Mouse (Mus musculus) heart, embryonic 16.5 days (tissue): ENCODE measurements around the gene Hpn. TPM values are rescaled to one million over a fixed set of nuclear protein-coding genes. Genes with fewer than 3 reads are reported as not detected.

ENCODE experiments used
- ATAC-seq: fragments of 200-750 bp; cut with Nextera tagmentation; replicated peaks from 2 replicates; pipeline ENCODE4 v1.8.0; 2017; ENCODE audit warnings: moderate number of reproducible peaks; ENCODE audit not compliant: insufficient read depth, low FRiP score; ENCODE audit errors: extremely low read depth
- H3K27ac ChIP-seq: fragments of 300-500 bp; sonication (generic); 2 replicates; pipeline ENCODE4 v1.5.1; 2014; ENCODE audit warnings: mild to moderate bottlenecking, low read length, control low read depth, moderate library complexity
- H3K27me3 ChIP-seq: fragments of 300-500 bp; sonication (generic); 2 replicates; pipeline ENCODE4 v1.6.1; 2014; ENCODE audit warnings: low read length, mixed read lengths; ENCODE audit not compliant: control insufficient read depth, insufficient read depth
- H3K36me3 ChIP-seq: fragments of 300-500 bp; sonication (generic); 2 replicates; pipeline ENCODE4 v1.6.1; 2014; ENCODE audit not compliant: control insufficient read depth, insufficient read depth
- H3K4me1 ChIP-seq: fragments of 300-500 bp; sonication (generic); 2 replicates; pipeline ENCODE4 v1.6.1; 2014; ENCODE audit warnings: low read length, mixed read lengths; ENCODE audit not compliant: control insufficient read depth, insufficient read depth
- H3K4me2 ChIP-seq: fragments of 300-500 bp; sonication (generic); 2 replicates; pipeline ENCODE4 v1.6.1; 2014; ENCODE audit warnings: low read depth, mild to moderate bottlenecking, control low read depth, low read length
- H3K4me3 ChIP-seq: fragments of 300-500 bp; sonication (generic); 2 replicates; pipeline ENCODE4 v1.5.1; 2014; ENCODE audit warnings: mild to moderate bottlenecking, control low read depth, low read length
- H3K9ac ChIP-seq: fragments of 300-500 bp; sonication (generic); 2 replicates; pipeline ENCODE4 v1.6.1; 2014; ENCODE audit warnings: low read length, control low read depth
- H3K9me3 ChIP-seq: fragments of 300-500 bp; sonication (generic); replicated peaks from 2 replicates; pipeline ENCODE4 v1.6.1; 2016; ENCODE audit warnings: low read length; ENCODE audit not compliant: control insufficient read depth
- WGBS: fragments of 180-500 bp; shearing (Covaris S2); extraction: QIAGEN DNeasy Blood & Tissue Kit; methylation state at CpG from one replicate; pipeline ENCODE4 v1.1.7; 2014; 5-methylcytosine and 5-hydroxymethylcytosine counted together
- polyA plus RNA-seq: library from polyadenylated mRNA; unstranded; fragments of >200 nt; fragmentation: Nextera tagmentation; extraction: Ambion mirVana; gene quantifications from 2 replicates; pipeline ENCODE4 v1.2.1, GENCODE M21; 2015

The Hpn gene
- polyA plus RNA-seq, 1 experiment from 2014 or later, result 2.6 TPM

GRCm38 (mm10) chr7:31148086-31148485 is 33.0 kb upstream of the Hpn start:
- Histone ChIP-seq H3K4me3 (no peak overlapping the region), H3K27ac (peak overlapping the region; percentile 63; the same call in 1 of the 2 replicates), H3K36me3 (peaks cover 7% of the 10 kb centered on the region), H3K9me3 (no peaks in the 10 kb centered on the region), H3K9ac (peak overlapping the region; percentile 51; the same call in 1 of the 2 replicates), H3K27me3 (no peaks in the 10 kb centered on the region), H3K4me2 (peak overlapping the region; percentile 71; the same call in 1 of the 2 replicates), H3K4me1 (peaks cover 32% of the 10 kb centered on the region)
- WGBS, result 76% methylated on average over 3 of the region's 3 CpGs
- no peak for ATAC-seq

- H3K36me3 ChIP-seq, result peaks cover 29% of the 10 kb centered on the region
- no peaks in the 10 kb centered on the region for H3K27me3 ChIP-seq
- peaks cover 25% of the 10 kb centered on the region for H3K4me1 ChIP-seq
- H3K4me2 ChIP-seq, result no peak overlapping the region
- no peak for ATAC-seq
- H3K9ac ChIP-seq, result no peak overlapping the region
- no peaks in the 10 kb centered on the region for H3K9me3 ChIP-seq
- no peak overlapping the region for H3K4me3 ChIP-seq
- WGBS, result 44% methylated on average over 12 of the region's 12 CpGs
- no peak overlapping the region for H3K27ac ChIP-seq
Observed at GRCm38 (mm10) chr7:31145596-31146160, 30.6 kb upstream of the Hpn start.

GRCm38 (mm10) chr7:31144886-31145285 is 29.8 kb upstream of the Hpn start:
- no peak overlapping the region for H3K4me3 ChIP-seq
- H3K27ac ChIP-seq, result no peak overlapping the region
- H3K36me3 ChIP-seq, result peaks cover 32% of the 10 kb centered on the region
- no peaks in the 10 kb centered on the region for H3K27me3 ChIP-seq
- WGBS, result 97% methylated on average over 16 of the region's 16 CpGs
- H3K4me1 ChIP-seq, result peaks cover 30% of the 10 kb centered on the region
- ATAC-seq, result no peak
- H3K9me3 ChIP-seq, result no peaks in the 10 kb centered on the region
- H3K4me2 ChIP-seq, result no peak overlapping the region
- H3K9ac ChIP-seq, result no peak overlapping the region

GRCm38 (mm10) chr7:31140941-31141340 is 25.9 kb upstream of the Hpn start:
- ATAC-seq, result no peak
- H3K4me1 ChIP-seq, result peaks cover 7% of the 10 kb centered on the region
- H3K4me3 ChIP-seq, result no peak overlapping the region
- no peak overlapping the region for H3K9ac ChIP-seq
- no peaks in the 10 kb centered on the region for H3K9me3 ChIP-seq
- peaks cover 67% of the 10 kb centered on the region for H3K36me3 ChIP-seq
- H3K27ac ChIP-seq, result no peak overlapping the region
- 90% methylated on average over 10 of the region's 10 CpGs for WGBS
- H3K4me2 ChIP-seq, result no peak overlapping the region
- H3K27me3 ChIP-seq, result no peaks in the 10 kb centered on the region

GRCm38 (mm10) chr7:31140302-31140701 is 25.2 kb upstream of the Hpn start:
- H3K4me1 ChIP-seq, result peaks cover 7% of the 10 kb centered on the region
- H3K9ac ChIP-seq, result no peak overlapping the region
- no peaks in the 10 kb centered on the region for H3K9me3 ChIP-seq
- no peak overlapping the region for H3K4me2 ChIP-seq
- ATAC-seq, result peak; percentile 62
- peaks cover 73% of the 10 kb centered on the region for H3K36me3 ChIP-seq
- H3K4me3 ChIP-seq, result no peak overlapping the region
- H3K27ac ChIP-seq, result peak overlapping the region; percentile 66
- H3K27me3 ChIP-seq, result no peaks in the 10 kb centered on the region
- WGBS, result 38% methylated on average over 4 of the region's 4 CpGs

DNA sequence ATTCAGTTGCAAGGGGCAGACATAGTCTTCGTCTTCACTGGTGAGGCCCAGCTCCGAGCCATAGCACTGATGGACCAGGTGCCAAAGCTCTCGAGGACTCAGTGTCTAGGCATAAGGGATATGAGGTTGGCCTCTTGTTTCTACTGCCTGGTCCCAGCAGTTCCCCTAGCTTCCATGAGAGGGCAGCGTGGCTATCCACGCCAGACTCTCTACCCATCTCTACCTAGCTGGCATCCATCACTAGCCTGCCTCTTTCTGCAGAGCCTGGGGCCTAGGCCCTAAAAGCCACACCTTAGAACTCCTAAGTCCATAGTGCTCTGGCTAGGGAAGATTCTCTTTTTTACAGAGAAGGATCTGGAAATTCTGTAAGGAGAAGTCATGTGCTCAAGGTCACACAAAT is 24.7 kb upstream of the Hpn start:
- peaks cover 7% of the 10 kb centered on the region for H3K4me1 ChIP-seq
- H3K27ac ChIP-seq, result peak overlapping the region; percentile 66
- peak; percentile 67 for ATAC-seq
- H3K27me3 ChIP-seq, result no peaks in the 10 kb centered on the region
- H3K4me3 ChIP-seq, result no peak overlapping the region
- 62% methylated on average over 5 of the region's 5 CpGs for WGBS
- peaks cover 79% of the 10 kb centered on the region for H3K36me3 ChIP-seq
- no peaks in the 10 kb centered on the region for H3K9me3 ChIP-seq
- no peak overlapping the region for H3K9ac ChIP-seq
- no peak overlapping the region for H3K4me2 ChIP-seq

DNA sequence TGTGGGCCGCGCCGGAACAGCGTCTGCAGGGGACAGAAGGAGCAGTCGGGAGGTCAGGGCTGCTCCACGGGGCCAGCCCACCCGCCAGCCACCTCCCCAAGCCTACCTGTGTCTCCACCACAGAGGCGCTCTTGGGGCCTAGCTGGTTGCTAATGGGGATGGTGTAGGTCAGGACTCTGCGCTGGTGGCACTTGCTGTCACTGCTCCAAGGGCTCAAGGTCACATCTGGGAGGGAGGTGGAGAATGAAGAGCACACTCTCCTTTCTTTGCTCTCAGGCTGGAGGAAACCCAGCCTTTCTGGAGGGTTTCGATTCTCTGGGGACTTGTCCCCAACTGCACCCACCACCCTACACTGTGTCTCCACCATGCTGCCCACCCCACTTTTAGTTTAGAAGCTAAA is 20.6 kb upstream of the Hpn start:
- Histone ChIP-seq H3K9ac (no peak overlapping the region), H3K27me3 (no peaks in the 10 kb centered on the region), H3K36me3 (peaks cover 83% of the 10 kb centered on the region), H3K4me2 (no peak overlapping the region), H3K4me3 (no peak overlapping the region), H3K9me3 (no peaks in the 10 kb centered on the region), H3K4me1 (peaks cover 7% of the 10 kb centered on the region), H3K27ac (no peak overlapping the region)
- 93% methylated on average over 10 of the region's 10 CpGs for WGBS
- ATAC-seq, result no peak

DNA sequence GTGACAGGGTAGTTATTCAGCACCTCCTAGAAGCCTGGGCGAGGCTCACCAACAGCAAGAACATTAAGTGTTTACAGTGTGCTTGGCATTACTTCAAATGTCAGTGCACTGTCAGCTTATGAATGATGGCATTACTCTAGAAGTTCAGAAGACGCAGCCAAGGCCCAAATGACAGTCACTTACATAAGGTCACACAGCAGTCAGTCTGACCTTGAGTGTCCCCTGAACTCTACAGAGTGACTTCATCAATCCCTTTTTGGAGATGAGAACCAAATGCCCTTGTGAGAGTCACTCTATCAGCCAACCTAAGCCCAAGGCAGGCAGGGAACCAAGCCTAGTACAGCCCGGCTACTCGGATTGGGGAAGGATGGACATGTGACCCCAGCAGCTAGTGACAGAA is 16.8 kb upstream of the Hpn start:
- Histone ChIP-seq H3K9ac (no peak overlapping the region), H3K27ac (no peak overlapping the region), H3K27me3 (peaks cover 2% of the 10 kb centered on the region), H3K4me3 (no peak overlapping the region), H3K36me3 (peaks cover 75% of the 10 kb centered on the region), H3K4me2 (no peak overlapping the region), H3K9me3 (no peaks in the 10 kb centered on the region), H3K4me1 (peaks cover 7% of the 10 kb centered on the region)
- 82% methylated on average over 4 of the region's 4 CpGs for WGBS
- ATAC-seq, result no peak

DNA sequence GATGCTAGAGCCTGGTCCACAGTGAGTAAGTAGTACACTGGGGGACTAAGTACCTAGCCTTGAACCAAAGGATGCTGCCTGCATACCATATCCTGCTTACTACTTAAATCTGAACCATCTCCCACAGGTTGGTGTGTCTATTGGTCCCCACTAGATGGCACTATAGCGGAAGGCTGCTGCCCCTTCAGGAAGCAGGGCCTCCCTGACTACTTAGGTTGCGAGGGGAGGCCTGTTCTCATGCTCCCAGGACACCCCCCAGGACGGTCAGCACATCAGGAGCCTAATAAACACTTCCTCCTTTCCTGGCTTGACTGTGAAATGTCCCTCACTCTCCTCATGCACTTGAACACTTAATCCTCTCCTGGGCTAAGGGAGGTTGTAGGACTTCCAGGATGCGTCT is 15.8 kb upstream of the Hpn start:
- WGBS, result 34% methylated on average over 4 of the region's 4 CpGs
- H3K4me3 ChIP-seq, result no peak overlapping the region
- no peak overlapping the region for H3K9ac ChIP-seq
- H3K27ac ChIP-seq, result no peak overlapping the region
- H3K4me1 ChIP-seq, result peaks cover 10% of the 10 kb centered on the region
- ATAC-seq, result 0 out of 2 replicates have a peak, but pooled peaks have one; percentile 25
- peaks cover 64% of the 10 kb centered on the region for H3K36me3 ChIP-seq
- peaks cover 10% of the 10 kb centered on the region for H3K27me3 ChIP-seq
- H3K4me2 ChIP-seq, result no peak overlapping the region
- no peaks in the 10 kb centered on the region for H3K9me3 ChIP-seq
